Mouse (Mus musculus) urinary bladder, adult 18-20 months (tissue): ENCODE data around the gene Exoc6.
"Not testable (repeated sequence)": the region's sequence is repeated elsewhere in the genome, so short reads cannot be mapped to it uniquely, and the experiment has no call there.

Source experiments
- DNase-seq, 2 experiments: peaks; one replicate each; pipeline ENCODE4 v3.0.0; 2022; ENCODE audit warnings: low spot score in 2 of 2, mixed read lengths in 2 of 2

Gene Exoc6

DNA sequence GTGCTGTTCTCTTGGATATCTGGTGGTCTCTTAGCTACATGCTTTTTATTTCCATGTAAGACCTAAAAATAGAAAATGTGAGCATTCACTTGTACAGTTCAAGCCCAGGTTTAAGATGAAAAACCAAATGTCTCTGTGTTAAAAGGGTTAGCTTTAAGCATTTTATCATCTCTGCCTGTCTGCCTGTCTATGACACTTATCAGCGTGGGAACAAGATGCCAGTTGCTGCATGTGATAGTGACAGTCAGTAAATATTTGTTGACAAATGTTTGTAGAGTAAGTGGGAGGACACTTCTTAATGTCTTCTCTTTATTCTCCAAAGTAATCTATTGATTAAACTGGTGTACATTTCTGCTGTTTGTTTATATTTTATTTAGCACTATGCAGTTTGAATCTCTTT, 12.5 kb upstream of the Exoc6 start:
- DNase-seq = no peak

DNA sequence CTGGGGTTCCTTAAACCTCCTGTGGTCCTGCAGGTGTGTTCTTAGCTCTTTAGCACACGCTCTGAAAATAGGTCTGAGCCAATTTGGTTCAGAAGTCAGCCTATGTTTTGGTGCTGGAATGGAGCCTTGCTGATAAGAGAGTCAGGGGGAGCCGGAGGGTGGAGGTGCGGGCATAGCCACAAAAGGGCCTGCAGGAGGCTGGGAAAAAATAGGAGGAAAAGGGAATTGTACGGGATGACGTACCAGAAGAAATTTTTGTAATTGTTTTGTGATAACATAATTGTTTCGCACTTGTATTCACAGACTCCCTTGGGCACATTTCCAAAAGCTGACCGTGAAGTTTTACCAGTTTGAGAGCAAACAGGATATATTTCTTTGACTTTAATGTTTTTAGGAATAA, 10.0 kb upstream of the Exoc6 start:
- DNase-seq = no peak

DNA sequence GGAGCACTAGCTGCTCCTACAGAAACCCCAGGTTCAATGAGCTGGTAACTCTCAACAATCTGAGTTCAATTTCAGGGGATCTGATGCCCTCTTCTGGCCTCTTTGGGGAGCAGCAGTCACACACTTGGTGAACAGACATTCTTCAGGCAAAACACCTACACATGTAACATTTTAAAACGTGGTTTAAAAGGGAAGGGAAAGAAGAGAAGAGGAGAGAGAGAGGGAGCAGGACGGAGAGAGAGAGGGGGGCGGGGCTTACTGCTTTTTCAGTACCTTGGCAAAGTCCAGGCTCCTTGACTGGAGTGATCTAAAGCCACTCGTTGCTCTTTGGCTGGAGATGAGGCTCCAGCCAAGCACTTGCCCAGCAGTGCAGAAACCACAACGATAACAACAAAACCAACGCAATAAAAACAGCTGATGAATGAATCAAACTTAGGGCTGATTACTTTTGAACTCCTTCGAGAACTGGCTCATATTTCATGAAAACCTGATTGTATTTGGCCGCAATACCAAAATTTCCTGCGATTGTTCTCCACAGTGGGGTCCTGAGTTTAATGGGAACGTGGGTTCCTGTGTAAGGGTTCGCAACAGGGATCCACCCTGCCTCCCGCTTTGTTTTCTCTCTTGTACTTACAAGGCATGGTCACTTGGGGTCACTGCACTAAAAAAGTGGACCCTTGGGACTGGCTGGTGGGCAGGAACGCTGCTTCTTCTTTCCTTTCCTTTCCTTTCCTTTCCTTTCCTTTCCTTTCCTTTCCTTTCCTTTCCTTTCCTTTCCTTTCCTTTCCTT, 6.5 kb upstream of the Exoc6 start:
- no peak for DNase-seq

DNA sequence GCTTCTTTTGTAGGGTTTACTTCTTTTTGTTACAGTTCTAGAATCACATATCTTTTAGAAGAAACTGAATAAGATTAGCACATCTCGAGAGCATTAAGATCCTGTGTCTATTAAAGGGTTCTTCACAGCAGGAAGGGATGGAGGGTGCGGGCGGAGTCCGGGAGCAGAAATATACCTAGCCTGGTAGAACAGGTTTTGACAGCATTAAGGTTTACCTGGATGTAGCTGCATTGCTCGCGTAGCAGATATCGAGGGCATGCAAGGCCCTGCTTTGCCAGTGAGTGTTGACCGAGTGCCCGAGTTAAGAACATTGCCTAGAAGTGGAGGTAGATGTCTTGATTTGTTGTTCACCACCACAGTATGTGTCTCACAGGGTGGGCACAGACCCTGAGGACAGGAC, 5.7 kb upstream of the Exoc6 start:
- peak in 1 of 2 experiments; percentile 14 for DNase-seq

DNA sequence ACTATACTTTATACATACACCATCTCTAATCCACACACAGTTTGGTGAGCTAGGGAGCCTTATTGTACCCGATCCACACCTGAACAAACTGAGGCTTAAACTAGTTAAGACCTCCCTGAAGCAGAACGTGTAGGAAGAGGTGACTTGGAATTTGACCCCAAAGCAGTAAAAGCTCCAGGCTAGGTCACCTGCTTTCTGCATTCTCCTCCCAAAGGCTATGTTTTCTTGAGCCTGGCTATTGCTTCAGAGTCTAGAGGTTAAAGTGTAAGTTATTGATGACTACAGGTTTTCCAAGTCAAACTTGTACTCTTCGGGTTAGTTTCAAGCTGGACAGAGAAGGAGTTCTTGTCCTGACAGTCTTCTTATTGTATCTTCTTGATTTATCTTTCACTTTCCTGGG, 5.0 kb upstream of the Exoc6 start:
- no peak for DNase-seq

DNA sequence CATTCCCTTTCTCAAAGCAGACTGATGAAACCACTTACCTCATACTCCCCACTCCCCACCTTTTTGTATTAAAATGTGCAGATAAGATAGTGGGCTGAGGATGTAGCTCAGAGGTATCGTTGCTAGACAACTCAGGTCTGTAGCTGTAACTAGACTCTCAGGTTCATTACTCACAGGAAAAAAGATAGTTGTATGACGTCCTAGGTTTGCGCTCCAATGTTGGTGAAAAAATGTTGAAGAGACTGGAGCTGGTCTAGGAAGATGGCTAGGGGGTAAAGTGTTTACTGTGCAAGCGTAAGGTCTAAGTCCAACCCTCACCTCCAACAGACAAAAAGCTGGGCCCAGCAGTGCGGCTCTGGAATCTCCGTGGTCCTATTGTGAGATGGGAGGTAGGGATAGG, 4.5 kb upstream of the Exoc6 start:
- DNase-seq = no peak

DNA sequence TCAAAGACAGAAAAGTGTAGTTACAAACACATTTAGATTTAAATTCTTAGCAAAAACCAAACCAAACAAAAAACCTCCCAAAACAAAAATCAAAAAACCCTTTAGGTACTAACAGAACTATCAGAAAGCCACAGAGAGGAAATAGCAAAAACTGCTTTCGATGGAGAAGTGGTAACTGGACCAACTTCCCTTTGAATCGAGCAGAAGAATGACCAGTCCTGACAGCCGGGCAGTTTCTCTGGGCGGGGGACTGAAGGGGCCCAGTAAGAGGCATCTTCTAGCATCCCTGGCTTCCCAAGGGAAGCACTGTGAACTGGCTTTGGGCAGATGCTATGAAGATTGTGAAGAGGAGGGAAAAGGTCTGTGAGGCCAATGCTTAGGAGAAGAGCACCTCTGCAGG, 3.4 kb upstream of the Exoc6 start:
- no peak for DNase-seq

DNA sequence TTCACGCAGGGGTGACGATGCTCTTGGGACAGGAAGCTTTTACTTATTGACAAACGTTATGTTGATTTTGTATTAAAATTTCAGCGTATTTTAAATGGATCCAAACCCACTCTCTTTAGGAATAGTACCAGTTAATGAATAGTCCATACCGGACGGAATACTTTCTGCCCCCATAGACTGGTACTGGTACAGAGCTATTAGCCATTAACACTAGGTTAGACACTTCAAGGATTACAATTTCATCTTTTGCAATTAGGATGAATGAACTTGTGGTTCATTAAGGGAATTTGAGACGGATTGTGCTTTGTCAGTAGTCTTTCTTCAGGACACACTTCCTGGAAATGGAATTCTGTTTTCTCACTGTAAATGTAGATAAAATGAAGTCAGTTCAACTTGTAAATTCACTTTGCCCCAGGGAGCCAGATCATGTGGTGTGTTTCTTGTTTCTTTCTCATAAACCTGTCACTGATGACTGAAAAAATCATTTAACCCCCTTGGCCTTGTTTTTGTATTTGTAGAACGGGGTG, 885 bp downstream of the Exoc6 start:
- no peak for DNase-seq

DNA sequence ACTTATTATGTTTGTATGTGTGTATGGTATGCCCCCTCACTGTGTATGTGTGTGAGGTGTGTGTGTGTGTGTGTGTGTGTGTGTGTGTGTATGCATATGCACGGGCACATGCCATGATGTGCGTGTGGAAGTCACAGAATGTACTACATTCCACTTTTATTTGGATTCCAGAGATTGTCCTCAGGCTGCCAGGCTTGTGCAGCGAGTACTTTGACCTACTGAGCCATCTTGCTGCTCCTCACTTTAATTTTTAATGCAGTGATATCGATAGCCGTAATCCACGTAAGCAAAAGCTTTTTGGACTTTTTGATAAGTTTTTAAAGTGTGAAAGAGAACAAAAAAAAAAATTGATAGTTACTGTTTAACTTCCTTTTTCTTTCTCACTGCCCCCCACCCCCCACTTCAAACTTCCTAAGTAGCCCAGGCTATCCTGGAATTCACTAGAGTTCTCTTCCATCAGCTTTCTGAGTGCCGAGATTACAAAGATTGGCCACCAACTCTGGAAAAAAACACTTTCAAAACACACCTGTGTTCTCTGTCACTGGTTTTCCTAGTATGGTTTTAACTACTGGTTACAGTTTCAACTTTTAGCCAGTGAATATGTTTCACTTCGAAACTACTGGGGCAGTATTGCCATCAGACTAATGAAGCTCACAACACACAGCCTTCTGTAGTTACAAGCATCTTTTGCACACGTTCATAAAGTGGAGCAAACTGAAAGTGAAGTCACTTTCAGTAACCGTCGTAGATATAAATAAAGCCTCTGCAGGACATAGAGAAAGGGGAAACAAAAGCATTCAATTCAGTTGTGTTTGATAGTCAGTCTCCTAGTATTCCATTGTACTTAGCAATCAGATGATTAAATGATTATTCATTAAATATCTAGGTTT, 3.4 kb downstream of the Exoc6 start:
- no peak for DNase-seq

DNA sequence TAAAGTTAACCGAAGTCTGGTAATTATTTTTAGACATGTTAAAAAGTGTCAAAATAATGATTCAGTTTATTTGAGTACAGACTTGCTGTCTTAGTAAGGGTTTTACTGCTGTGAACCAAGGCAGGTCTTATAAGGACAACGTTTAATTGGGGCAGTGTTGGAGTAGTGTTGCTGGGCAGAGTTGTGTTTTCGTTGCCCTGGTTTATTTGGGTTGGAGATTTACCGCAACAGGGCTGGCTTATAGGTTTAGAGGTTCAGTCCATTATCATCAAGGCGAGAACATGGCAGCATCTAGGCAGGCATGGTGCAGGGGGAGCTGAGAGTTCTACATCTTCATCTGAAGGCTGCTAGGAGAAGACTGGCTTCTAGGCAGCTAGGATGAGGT, 4.0 kb downstream of the Exoc6 start:
- DNase-seq = not testable (repeated sequence)

DNA sequence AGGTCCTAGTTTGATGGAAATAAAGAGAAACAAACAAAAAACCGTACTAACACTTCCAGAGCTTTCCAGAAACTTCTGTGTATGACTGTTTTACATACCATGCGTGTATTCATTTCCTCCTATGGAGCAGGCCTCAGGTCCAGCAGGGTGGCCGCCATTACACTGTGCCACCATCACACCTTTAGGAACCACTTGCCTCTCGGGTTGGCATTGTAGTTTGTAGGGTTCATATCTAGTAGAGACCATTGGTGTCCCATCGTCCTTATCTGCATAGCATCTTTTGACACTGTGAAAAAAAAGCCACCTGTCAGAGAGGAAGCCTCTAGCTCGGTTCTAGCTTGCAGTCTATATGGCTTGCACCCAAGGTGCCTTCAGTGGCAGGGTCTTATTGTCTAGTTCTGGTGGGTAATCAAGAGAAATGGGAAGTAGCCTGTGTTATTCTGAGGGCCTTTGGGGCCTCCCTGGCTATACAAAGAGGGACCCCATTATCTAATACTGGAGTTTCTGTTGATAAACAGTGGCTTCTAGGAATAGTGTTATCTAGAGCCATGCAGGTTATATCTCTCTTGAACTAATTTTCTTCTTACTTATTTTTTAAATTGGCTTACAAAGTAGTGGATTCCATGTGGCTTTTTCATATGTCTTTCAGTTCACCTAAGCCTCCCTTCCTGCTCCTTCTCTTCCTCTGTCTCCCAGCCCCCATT, 5.8 kb downstream of the Exoc6 start:
- no peak for DNase-seq

DNA sequence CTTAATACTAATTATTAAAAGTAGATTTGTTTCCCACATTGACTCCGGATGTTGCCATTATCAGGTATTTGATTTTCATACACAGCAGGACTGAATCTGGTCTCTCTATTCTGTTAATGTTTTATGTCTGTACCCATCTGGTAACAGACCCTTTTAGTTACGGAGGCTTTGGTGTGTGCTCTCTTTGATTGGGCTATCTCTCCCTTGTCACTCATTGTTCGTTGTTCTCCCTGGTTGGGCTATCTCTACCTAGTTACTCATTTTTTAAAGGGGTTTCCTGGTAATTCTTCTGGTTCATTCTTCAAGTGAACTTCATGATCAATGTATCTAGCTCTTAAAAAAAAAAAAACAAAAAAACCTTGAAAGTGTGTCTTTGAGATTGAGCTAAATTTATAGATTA, 7.7 kb downstream of the Exoc6 start:
- DNase-seq = no peak

DNA sequence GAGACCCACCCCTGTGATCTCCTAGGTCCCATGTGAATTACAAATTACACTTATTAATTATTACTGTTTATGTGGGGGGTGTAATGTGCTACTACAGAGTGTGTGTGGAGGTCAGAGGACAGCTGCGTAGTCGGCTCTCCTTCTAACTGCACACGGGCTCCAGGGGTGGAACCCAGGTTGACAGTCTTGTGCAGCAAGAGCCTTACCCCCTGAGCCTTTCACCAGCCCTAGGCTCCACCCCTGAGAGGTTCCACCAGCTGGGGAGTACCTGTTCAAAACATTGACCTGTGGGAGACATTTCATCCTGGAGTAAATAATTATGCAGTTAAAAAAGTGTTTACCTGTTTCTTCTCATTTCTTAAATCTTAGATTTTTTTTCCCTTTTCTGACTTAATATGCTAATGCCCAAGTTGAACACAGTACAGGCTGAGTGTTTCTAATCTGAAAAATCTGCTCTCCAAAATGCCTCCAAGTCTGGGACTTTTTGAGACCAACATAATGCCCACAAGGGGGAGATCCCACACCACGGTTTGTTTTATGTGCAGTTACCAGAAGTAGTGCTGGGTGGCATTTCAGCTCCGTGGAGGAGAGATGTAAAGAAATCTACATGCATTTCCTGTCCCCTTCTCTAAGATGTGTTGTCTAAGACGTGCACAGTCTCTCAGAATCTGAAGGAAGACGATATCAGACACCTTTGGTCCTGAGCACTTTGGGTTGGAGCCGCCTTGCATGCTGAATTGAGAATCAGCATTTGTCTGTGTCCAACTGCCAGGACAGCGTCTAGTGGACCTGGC, 9.3 kb downstream of the Exoc6 start:
- no peak for DNase-seq

DNA sequence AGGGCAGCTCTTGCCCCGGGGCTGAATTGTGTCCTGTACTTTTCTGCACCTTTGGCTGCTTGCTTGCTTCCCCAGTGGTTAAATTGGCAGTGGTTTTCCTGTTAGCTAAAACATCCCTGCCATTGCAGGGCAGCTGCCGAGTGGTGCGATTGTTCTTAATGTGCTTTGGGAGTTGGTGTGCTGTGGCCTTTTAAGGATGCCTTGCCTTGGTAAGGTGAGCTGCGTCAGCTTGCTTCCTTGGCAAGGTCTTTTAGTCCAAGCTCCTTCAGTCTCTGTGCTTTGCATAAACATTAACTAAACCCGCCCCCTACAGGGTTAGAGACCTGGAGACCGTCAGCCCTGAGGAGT, 9.8 kb downstream of the Exoc6 start:
- DNase-seq = no peak

DNA sequence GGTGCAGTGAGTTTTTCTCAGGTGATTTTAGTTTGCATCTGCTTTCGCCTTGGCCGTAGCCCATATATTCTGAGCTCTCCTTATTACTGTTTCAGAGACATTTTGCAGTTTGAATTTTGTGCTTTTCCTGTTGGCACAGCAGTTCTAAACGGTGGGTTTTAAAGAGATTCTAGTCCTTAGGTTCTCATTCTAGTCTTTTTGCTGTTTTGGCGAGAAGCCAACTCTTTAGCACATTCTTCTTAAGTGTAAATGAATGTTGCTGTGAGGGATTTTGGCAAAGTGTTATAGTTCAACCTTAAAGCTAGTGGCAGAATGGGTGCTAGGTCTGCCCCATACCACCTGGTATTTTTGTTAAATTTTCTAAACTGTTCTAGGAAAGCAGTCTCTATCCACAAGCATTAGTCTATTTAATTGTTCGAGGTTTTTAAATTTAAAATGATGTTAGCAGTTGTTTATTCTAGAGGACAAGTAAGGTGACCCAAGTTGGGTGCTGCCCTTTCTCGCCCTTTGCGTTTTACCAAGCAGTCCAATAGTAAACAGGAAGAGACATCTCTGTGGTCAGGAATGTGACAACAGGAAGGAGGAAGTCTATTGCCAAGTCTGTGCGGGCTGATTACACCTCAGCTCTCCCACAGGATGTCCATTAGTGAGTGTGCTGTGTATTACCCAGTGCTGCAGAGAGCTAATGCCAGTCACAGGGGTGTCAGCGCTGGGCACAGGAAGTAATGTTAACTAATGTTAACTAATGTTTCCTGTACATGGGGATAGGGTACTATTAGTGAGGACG, 11.1 kb downstream of the Exoc6 start:
- no peak for DNase-seq

DNA sequence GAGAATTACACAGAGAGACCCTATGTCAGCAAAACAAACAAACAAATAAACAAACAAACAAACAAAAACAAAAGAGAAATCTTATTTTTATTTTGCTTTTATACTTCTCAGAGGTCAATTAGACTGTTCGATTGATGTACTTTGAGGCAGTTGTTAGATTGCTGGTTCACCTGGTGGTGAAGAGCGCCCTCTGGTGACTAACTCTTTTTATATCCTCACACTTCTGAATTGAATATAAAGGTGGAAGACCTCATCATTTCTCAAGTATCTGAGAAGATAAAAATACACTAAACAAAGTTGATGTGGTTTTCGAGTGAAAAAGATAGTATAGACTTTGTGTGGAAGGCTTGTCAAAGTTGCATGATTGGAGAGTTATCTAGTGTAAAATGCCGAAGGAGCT, 13.5 kb downstream of the Exoc6 start:
- no peak for DNase-seq

DNA sequence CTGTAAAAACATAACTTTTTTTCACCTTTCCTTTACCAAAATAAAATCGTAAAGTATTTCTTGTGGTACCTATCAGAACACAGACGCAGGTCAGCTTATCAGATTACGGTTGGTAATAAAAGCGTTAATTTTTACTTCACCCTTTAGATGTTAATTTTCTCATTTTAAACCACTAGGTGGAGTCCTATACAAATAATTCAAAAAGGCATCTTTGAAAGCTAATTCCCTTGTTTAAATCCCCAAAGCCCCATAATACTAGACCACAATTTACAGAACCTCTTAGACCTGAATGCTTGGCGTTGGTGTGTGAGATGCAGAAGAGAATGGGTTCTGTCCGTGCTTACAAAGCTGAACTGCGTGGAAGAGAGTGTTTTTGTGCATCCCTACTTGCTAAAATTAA, 15.6 kb downstream of the Exoc6 start:
- DNase-seq = no peak

DNA sequence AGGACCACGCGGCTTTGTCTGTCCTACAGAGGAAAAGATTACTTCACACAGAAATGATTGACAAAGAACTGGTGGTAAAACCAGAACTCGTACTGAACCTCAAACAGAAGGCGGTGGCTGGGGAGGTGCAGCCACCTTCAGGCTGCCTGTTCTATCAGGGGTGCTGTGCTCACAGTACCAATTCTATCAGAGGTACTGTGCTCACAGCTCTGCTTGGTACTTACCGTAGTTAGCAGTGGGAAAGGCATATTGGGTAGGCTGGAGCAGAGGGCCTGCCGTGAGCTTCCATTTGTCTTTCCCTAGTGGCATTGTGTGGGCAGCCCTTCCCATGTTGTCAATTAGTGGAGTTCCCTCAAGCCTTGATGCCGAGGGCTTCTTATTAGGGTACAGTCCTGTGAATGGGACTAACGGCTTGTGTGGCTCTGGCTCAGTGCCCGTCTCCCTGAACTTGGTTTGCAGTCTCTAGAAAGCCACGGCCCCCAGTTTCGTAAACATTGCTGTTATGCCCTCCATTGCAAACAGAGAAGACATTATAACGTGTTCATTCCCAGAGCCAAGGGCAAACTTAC, 19.1 kb downstream of the Exoc6 start:
- no peak for DNase-seq

DNA sequence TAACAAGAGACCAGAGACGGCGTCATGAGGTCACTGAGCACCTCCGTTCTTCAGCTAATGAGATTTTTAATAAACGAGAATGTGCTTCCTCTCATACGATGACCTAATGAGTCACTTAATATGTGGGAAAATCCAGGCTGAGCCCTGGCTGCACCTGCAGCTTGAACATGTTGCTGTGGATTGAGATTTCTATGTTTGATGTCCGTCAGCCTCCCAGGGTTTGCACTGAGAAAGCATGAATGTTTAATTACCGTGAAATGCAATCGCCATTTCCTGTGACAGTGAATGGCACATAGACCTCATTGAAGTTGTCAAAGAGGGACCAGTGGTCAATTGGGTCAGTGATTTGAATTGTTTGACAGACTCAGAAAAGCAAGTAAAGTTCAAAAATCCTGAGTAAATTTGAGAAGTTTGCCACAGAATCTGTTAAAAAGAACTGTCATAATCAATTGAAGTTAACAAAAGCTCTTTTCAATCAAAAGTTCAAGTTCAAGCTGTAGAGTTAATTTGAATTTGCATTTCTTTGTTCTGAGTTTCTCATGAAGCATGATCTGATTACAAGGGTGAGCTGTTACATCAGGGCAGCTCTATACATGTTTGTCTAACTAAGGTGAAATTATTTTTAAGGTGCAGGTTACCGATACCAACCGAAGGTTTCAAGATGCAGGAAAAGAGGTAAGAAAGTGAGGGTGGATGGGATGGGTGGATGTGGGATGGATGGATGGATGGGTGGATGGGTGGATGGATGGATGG, 20.9 kb downstream of the Exoc6 start:
- DNase-seq = no peak

DNA sequence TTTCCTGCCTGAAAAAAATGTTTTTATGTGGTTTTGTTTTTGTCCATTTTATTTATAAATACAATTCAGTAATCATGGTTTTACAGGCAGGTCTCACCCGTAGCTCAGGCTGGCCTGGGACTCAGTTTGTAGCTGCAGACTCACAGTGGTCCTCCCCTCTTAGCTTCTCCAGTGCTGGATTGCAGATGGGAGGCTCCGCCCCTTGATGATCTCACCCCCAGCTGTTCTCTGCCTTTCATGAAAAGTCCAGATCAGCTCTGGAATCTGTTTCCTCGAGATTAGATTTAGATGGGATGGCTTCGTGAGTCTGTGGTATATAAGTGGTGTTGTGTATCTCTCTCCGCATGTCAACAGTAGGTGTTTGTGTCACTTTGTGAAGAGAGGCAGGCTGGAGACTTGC, 24.6 kb downstream of the Exoc6 start:
- no peak for DNase-seq
